Comparison of ENCODE assay signal across 8 mouse cellular contexts in the genomic region with DNA sequence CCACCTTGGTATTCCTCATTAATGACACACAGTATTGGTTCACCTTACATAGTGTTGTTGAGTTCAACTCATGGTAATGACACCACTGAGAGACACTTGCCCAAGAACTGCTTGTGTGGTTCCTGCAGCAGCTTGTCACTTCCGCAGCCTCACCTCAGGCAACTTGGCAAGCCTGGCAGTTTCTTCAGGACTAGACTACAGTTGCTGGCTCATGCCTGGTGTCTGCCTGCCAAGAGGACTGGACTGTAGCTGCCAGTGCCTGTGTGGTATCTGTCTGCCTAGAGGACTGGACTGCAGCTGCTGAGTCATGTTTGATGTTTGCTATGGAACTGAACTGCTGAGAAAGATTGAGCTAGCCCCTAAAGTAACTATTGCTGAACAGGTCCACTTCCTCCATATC. TPM values are rescaled to one million over a fixed set of nuclear protein-coding genes. Genes with fewer than 3 reads are reported as not detected.
A peak's percentile ranks its signal among the peaks of the same experiment; 100 is the strongest.
DNase-seq lines count a peak whose midpoint lies in the region; ATAC-seq and TF ChIP-seq lines count a peak whose summit lies in the region.

No protein-coding gene starts in this region.

- 77% methylated on average over 1 of the region's 1 CpGs for WGBS in kidney, embryonic 16.5 days
- 57% methylated on average over 1 of the region's 1 CpGs for WGBS in heart, postnatal 0 days
- 76% methylated on average over 1 of the region's 1 CpGs for WGBS in liver, postnatal 0 days (ENCODE audit: insufficient replicate concordance)

- DNase-seq in kidney, adult 18-20 months = peak; percentile 35
- DNase-seq in MN1 (ENCODE audit: low spot score) = peak; percentile 27
- peak; percentile 61 for DNase-seq in adrenal gland, postnatal 14 days
- peak; percentile 75 for DNase-seq in heart, postnatal 0 days (ENCODE audit: low spot score)
- no peak for DNase-seq in frontal cortex, postnatal 36 days (ENCODE audit: low spot score in 2 of 2)
- no peak for DNase-seq in urinary bladder, adult 18-20 months (ENCODE audit: low spot score in 2 of 2)
- no peak for DNase-seq in liver, postnatal 0 days

- ATAC-seq in kidney, embryonic 16.5 days (ENCODE audit: low FRiP score, low TSS enrichment) = no peak
- peak; percentile 88 for ATAC-seq in heart, postnatal 0 days (ENCODE audit: insufficient read depth, low read depth)
- ATAC-seq in liver, postnatal 0 days = no peak

- no peak overlapping the region for H3K4me2 ChIP-seq in kidney, embryonic 16.5 days (replicated peaks; ENCODE audit: low read depth, low read length)
- no peak overlapping the region for H3K4me2 ChIP-seq in heart, postnatal 0 days (ENCODE audit: low read depth, low read length)
- no peak overlapping the region for H3K4me2 ChIP-seq in liver, postnatal 0 days (ENCODE audit: low read depth, low read length)

- no peak for TF ChIP-seq CTCF in heart, postnatal 0 days (IDR thresholded peaks at IDR 0.05; ENCODE audit: low read depth)
- no peak for TF ChIP-seq CTCF in liver, postnatal 0 days (IDR thresholded peaks at IDR 0.05; ENCODE audit: low read depth)

- H3K27ac ChIP-seq in kidney, embryonic 16.5 days (ENCODE audit: low read length) = no peak overlapping the region
- no peak overlapping the region for H3K27ac ChIP-seq in heart, postnatal 0 days (ENCODE audit: low read depth)
- no peak overlapping the region for H3K27ac ChIP-seq in liver, postnatal 0 days (ENCODE audit: low read depth)

- no peak for TF ChIP-seq EP300 in heart, postnatal 0 days (IDR thresholded peaks at IDR 0.05; ENCODE audit: low read depth)
- TF ChIP-seq EP300 in liver, postnatal 0 days (IDR thresholded peaks at IDR 0.05; ENCODE audit: low read depth) = no peak

- no peak overlapping the region for H3K4me3 ChIP-seq in kidney, embryonic 16.5 days (ENCODE audit: low read length)
- H3K4me3 ChIP-seq in heart, postnatal 0 days (ENCODE audit: low read depth, low read length) = no peak overlapping the region
- no peak overlapping the region for H3K4me3 ChIP-seq in liver, postnatal 0 days (ENCODE audit: low read depth, low read length)

- no peaks in the 10 kb centered on the region for H3K9me3 ChIP-seq in kidney, embryonic 16.5 days (ENCODE audit: low read length)
- H3K9me3 ChIP-seq in heart, postnatal 0 days (replicated peaks; ENCODE audit: control insufficient read depth, low read length) = no peaks in the 10 kb centered on the region
- no peaks in the 10 kb centered on the region for H3K9me3 ChIP-seq in liver, postnatal 0 days (ENCODE audit: low read length)

- no peak overlapping the region for H3K9ac ChIP-seq in kidney, embryonic 16.5 days (replicated peaks; ENCODE audit: low read length)
- H3K9ac ChIP-seq in heart, postnatal 0 days (replicated peaks; ENCODE audit: low read depth, low read length) = no peak overlapping the region
- H3K9ac ChIP-seq in liver, postnatal 0 days (replicated peaks) = no peak overlapping the region

- no peaks in the 10 kb centered on the region for H3K27me3 ChIP-seq in kidney, embryonic 16.5 days (ENCODE audit: insufficient read depth, low read length)
- H3K27me3 ChIP-seq in heart, postnatal 0 days (ENCODE audit: control insufficient read depth, insufficient read depth, low read length) = no peaks in the 10 kb centered on the region
- H3K27me3 ChIP-seq in liver, postnatal 0 days (ENCODE audit: insufficient read depth, low read length) = no peaks in the 10 kb centered on the region

- H3K36me3 ChIP-seq in kidney, embryonic 16.5 days (ENCODE audit: insufficient read depth, low read length) = no peaks in the 10 kb centered on the region
- no peaks in the 10 kb centered on the region for H3K36me3 ChIP-seq in heart, postnatal 0 days (replicated peaks; ENCODE audit: control insufficient read depth, insufficient read depth, low read length)
- H3K36me3 ChIP-seq in liver, postnatal 0 days (replicated peaks; ENCODE audit: insufficient read depth, low read length) = no peaks in the 10 kb centered on the region

- no peaks in the 10 kb centered on the region for H3K4me1 ChIP-seq in kidney, embryonic 16.5 days (ENCODE audit: insufficient read depth, low read length)
- no peaks in the 10 kb centered on the region for H3K4me1 ChIP-seq in heart, postnatal 0 days (ENCODE audit: control insufficient read depth, insufficient read depth)
- H3K4me1 ChIP-seq in liver, postnatal 0 days (ENCODE audit: insufficient read depth) = no peaks in the 10 kb centered on the region

RNA-seq across cellular contexts. Expression of gene Tra2a, which starts 18.3 kb away (rescaled TPM):
- polyA plus RNA-seq in kidney, embryonic 16.5 days (2015; fragmentation: Nextera tagmentation; extraction: Ambion mirVana) = 121 and 125 TPM in 2 replicates
- total RNA-seq in adrenal gland, postnatal 14 days (2021) = 68.4 and 85.4 TPM in 2 replicates
- total RNA-seq in heart, postnatal 0 days (2014; rRNA removed; ENCODE audit: low replicate concordance) = 33.6 and 41.8 TPM in 2 replicates
- 26.0 and 32.5 TPM in 2 replicates for polyA plus RNA-seq in heart, postnatal 0 days (2015; fragmentation: Nextera tagmentation; extraction: Ambion mirVana)
- 23.4 and 26.3 TPM in 2 replicates for polyA plus RNA-seq in liver, postnatal 0 days (2015; fragmentation: Nextera tagmentation; extraction: Ambion mirVana)

RNA-seq across cellular contexts. Expression of gene Ccdc126, which starts 37.0 kb away (rescaled TPM):
- polyA plus RNA-seq in kidney, embryonic 16.5 days (2015; fragmentation: Nextera tagmentation; extraction: Ambion mirVana) = 11.6 and 13.2 TPM in 2 replicates
- total RNA-seq in adrenal gland, postnatal 14 days (2021) = 9.7 and 9.9 TPM in 2 replicates
- 4.3 and 6.9 TPM in 2 replicates for total RNA-seq in heart, postnatal 0 days (2014; rRNA removed; ENCODE audit: low replicate concordance)
- 8.3 and 9.2 TPM in 2 replicates for polyA plus RNA-seq in heart, postnatal 0 days (2015; fragmentation: Nextera tagmentation; extraction: Ambion mirVana)
- polyA plus RNA-seq in liver, postnatal 0 days (2015; fragmentation: Nextera tagmentation; extraction: Ambion mirVana) = 3.6 and 3.8 TPM in 2 replicates

Comparison
In these comparisons a context has a peak if more than half of its experiments do, and no peak if none do; other contexts are left out.
1. DNase-seq: peak in kidney, adult 18-20 months (single experiment), MN1 (single experiment), adrenal gland, postnatal 14 days (single experiment) and heart, postnatal 0 days (single experiment); none in frontal cortex, postnatal 36 days (0 of 2), urinary bladder, adult 18-20 months (0 of 2) and liver, postnatal 0 days (single experiment).